Mouse (Mus musculus) lung, embryonic 14.5 days (tissue): ENCODE measurements at regions not wholly inside any gene's neighbourhood (a gene's known extent, or its start where the extent isn't known, plus 50 kb on each side); places are given as distances from the start of the nearest gene placed in this dataset.

ENCODE experiments used
- ATAC-seq: fragments of 200-750 bp; cut with Nextera tagmentation; 2 replicates; pipeline ENCODE4 v1.8.0; 2017; ENCODE audit warnings: mild to moderate bottlenecking, moderate TSS enrichment, moderate library complexity; ENCODE audit not compliant: insufficient read depth
- DNase-seq: peaks from one replicate; pipeline ENCODE4 v3.0.0-alpha.2; 2015
- H3K27ac ChIP-seq: fragments of 300-500 bp; sonication (generic); 2 replicates; pipeline ENCODE4 v1.5.1; 2014; ENCODE audit warnings: low read depth, mild to moderate bottlenecking, moderate library complexity
- H3K27me3 ChIP-seq: fragments of 300-500 bp; sonication (generic); 2 replicates; pipeline ENCODE4 v1.6.1; 2014; ENCODE audit warnings: low read length, control low read depth; ENCODE audit not compliant: insufficient read depth
- H3K36me3 ChIP-seq: fragments of 300-500 bp; sonication (generic); 2 replicates; pipeline ENCODE4 v1.6.1; 2014; ENCODE audit warnings: control low read depth; ENCODE audit not compliant: insufficient read depth
- H3K4me1 ChIP-seq: fragments of 300-500 bp; sonication (generic); 2 replicates; pipeline ENCODE4 v1.6.1; 2014; ENCODE audit warnings: antibody characterized with exemption, control low read depth; ENCODE audit not compliant: insufficient read depth
- H3K4me2 ChIP-seq: fragments of 300-500 bp; sonication (generic); 2 replicates; pipeline ENCODE4 v1.6.1; 2014; ENCODE audit warnings: mild to moderate bottlenecking
- H3K4me3 ChIP-seq: fragments of 300-500 bp; sonication (generic); 2 replicates; pipeline ENCODE4 v1.5.1; 2014; ENCODE audit warnings: low read depth, low read length
- H3K9ac ChIP-seq: fragments of 300-500 bp; sonication (generic); 2 replicates; pipeline ENCODE4 v1.6.1; 2014
- H3K9me3 ChIP-seq: fragments of 300-500 bp; sonication (generic); 2 replicates; pipeline ENCODE4 v1.6.1; 2016; ENCODE audit warnings: low read depth, low read length, control low read depth
- CTCF ChIP-seq: IDR thresholded peaks from 2 replicates; pipeline ENCODE4 v1.5.1; 2016; ENCODE audit warnings: antibody characterized with exemption, low read depth
- WGBS: fragments of 180-500 bp; shearing (Covaris S2); extraction: QIAGEN DNeasy Blood & Tissue Kit; methylation state at CpG from one replicate; pipeline ENCODE4 v1.1.7; 2014; 5-methylcytosine and 5-hydroxymethylcytosine counted together

DNA sequence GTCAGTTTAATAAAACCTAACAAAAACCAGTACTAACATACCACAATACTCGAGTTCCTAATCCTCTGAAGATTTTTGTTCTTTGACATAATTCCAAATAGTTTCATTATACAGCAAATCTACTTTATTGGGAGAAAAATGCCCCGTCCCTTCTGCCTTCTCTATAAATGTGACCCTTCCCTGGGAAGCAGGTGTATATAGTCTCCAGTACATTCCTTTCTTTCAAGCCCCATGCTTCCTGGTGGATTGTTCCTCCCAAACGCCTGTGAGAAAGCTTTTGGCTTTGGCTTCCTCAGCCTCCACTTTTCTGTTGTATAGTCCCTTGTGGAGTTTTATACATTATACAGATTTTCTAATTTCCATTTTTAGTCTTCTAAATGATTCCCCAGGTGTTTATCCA, 1001.8 kb upstream of the Tenm3 start:
- DNase-seq = no peak
- H3K4me2 ChIP-seq = no peak overlapping the region
- ATAC-seq = no peak
- H3K27me3 ChIP-seq = no peaks in the 10 kb centered on the region
- H3K27ac ChIP-seq = no peak overlapping the region
- H3K9me3 ChIP-seq = no peaks in the 10 kb centered on the region
- no peak overlapping the region for H3K9ac ChIP-seq
- no peak overlapping the region for H3K4me3 ChIP-seq
- 71% methylated on average over 3 of the region's 3 CpGs for WGBS
- no peaks in the 10 kb centered on the region for H3K4me1 ChIP-seq
- H3K36me3 ChIP-seq = no peaks in the 10 kb centered on the region
- no peak for TF ChIP-seq CTCF

DNA sequence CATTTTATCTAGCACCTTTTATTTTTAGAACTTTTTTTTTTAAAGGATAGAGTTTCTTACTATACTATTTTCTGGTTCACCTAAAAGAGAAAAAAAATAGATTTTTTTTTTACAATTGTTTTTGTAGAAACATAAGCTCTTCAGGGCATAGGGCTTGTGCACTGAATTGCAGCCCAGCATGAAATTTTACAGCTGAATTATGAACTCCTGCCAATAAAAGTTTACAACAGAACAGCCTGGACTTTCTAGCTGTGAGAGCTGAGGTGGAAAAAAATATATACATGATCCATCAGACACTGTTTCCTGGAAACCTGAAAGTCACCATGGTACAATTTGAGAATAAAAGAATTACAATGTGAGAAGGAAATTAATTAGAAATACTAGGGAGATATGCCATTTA, 988.2 kb upstream of the Tenm3 start:
- no peak for TF ChIP-seq CTCF
- Histone ChIP-seq H3K9me3 (no peaks in the 10 kb centered on the region), H3K27ac (no peak overlapping the region), H3K4me3 (no peak overlapping the region), H3K36me3 (no peaks in the 10 kb centered on the region), H3K4me2 (no peak overlapping the region), H3K27me3 (no peaks in the 10 kb centered on the region), H3K4me1 (no peaks in the 10 kb centered on the region), H3K9ac (no peak overlapping the region)
- ATAC-seq (no peak), DNase-seq (no peak)

DNA sequence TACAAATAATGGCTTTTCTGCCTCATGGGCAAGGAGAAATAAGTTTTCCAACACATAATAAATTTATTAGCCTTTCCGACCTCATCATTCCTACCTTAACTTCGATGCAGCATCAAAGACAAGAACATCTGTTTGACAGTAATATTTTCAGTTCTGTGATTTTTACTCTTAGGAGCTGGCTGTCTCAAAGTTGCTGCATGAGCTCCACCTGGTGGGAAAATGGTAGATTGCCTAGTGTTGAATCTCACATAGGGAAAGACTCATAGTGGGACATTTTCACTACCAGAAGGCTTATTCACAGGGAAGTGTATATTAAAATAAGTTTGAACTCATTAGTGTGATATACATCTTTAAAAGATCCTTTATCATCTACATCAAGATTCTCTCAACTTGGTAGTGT, 985.6 kb upstream of the Tenm3 start:
- Histone ChIP-seq H3K9ac (no peak overlapping the region), H3K4me2 (no peak overlapping the region), H3K27me3 (no peaks in the 10 kb centered on the region), H3K27ac (no peak overlapping the region), H3K36me3 (no peaks in the 10 kb centered on the region), H3K4me1 (no peaks in the 10 kb centered on the region), H3K4me3 (no peak overlapping the region), H3K9me3 (no peaks in the 10 kb centered on the region)
- no peak for ATAC-seq
- DNase-seq = peak; percentile 87
- WGBS = 12% methylated on average over 2 of the region's 2 CpGs
- TF ChIP-seq CTCF = peak; percentile 73

DNA sequence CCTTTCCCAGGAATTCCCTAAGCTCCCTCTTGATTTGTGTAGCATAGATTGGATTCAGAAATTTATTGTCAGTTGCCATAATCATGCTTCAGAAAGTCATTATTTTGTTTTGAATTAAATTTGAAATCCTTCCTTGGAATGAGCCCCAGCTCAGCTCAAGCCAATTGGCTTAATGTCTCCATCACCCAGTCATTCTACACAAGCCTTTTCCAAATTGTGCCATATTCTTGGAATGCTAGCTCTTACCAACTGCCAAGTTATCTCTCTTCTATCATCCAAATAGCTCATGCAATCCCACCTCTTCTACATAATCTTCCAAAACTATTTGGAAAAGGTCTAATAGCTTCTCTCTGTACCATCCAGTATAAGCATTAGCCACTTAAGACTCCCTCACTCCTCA, 982.5 kb upstream of the Tenm3 start:
- Histone ChIP-seq H3K4me3 (no peak overlapping the region), H3K4me2 (no peak overlapping the region), H3K36me3 (no peaks in the 10 kb centered on the region), H3K4me1 (no peaks in the 10 kb centered on the region), H3K27me3 (no peaks in the 10 kb centered on the region), H3K9ac (no peak overlapping the region), H3K9me3 (no peaks in the 10 kb centered on the region), H3K27ac (no peak overlapping the region)
- no peak for DNase-seq
- no peak for TF ChIP-seq CTCF
- ATAC-seq = no peak

DNA sequence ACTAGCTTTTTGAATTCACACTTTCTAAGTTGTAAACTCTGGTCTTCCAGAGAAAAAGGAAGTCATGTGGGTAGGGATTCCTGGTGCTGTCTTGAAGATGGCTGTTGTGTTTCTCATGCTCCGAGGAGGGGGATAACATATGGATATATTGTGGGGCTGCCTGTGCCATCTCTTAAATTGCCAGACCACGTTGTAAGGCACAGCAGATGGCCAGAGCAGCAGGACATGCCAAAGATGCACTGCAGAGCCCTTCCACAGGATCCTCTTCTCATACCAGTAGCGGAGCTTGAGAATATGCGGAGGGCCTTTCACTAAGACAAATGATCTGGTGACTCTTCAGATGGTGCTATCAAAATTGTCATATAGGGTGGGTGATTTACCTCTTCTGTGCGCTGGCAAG, 981.2 kb upstream of the Tenm3 start:
- Histone ChIP-seq H3K36me3 (no peaks in the 10 kb centered on the region), H3K4me1 (no peaks in the 10 kb centered on the region), H3K27me3 (no peaks in the 10 kb centered on the region), H3K9me3 (no peaks in the 10 kb centered on the region), H3K4me2 (no peak overlapping the region), H3K27ac (no peak overlapping the region), H3K9ac (no peak overlapping the region), H3K4me3 (no peak overlapping the region)
- DNase-seq (no peak), ATAC-seq (no peak)
- no peak for TF ChIP-seq CTCF
- 70% methylated on average over 5 of the region's 5 CpGs for WGBS

DNA sequence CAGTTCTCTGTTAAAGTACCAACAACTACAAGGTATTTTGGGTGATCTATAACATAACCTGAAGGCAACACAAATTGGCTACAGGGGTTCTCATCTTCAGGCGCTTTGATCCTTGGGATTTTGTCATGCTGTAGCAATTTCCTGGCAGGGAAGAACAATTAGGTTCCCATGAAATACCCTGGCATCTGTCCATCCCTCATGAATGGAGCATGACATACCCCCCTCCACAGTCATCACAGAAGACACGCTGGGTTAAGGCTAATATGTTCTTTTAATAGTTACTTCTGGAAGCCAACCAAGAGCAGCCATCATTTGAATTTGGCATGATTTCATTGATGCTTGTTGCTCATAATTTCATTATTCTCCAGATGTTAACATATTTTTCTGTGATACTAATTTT, 979.0 kb upstream of the Tenm3 start:
- Histone ChIP-seq H3K4me3 (no peak overlapping the region), H3K4me2 (no peak overlapping the region), H3K9me3 (no peaks in the 10 kb centered on the region), H3K27me3 (no peaks in the 10 kb centered on the region), H3K27ac (no peak overlapping the region), H3K36me3 (no peaks in the 10 kb centered on the region), H3K9ac (no peak overlapping the region), H3K4me1 (no peaks in the 10 kb centered on the region)
- ATAC-seq (no peak), DNase-seq (peak; percentile 22)
- 62% methylated on average over 2 of the region's 2 CpGs for WGBS
- no peak for TF ChIP-seq CTCF

DNA sequence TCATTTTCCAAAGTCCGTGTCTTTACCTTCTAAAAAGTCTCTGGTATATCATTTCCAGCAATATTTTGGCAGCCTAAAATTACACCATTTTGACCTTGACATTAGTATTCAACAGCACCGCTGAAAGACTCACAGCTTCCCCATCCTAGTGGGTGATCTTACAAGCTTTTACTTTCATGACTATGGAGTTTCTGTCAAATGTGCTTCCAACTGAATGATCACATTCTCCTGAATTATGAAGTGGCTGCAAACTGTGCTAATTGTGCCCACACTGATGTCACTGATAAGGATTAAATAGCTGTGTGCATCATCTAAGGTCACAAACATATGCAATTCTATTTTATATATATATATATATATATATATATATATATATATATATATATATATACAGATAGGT, 955.5 kb upstream of the Tenm3 start:
- 73% methylated on average over 2 of the region's 2 CpGs for WGBS
- Histone ChIP-seq H3K4me3 (no peak overlapping the region), H3K27ac (no peak overlapping the region), H3K4me1 (no peaks in the 10 kb centered on the region), H3K36me3 (no peaks in the 10 kb centered on the region), H3K9ac (no peak overlapping the region), H3K9me3 (no peaks in the 10 kb centered on the region), H3K4me2 (no peak overlapping the region), H3K27me3 (no peaks in the 10 kb centered on the region)
- DNase-seq (no peak), ATAC-seq (no peak)
- TF ChIP-seq CTCF = no peak

DNA sequence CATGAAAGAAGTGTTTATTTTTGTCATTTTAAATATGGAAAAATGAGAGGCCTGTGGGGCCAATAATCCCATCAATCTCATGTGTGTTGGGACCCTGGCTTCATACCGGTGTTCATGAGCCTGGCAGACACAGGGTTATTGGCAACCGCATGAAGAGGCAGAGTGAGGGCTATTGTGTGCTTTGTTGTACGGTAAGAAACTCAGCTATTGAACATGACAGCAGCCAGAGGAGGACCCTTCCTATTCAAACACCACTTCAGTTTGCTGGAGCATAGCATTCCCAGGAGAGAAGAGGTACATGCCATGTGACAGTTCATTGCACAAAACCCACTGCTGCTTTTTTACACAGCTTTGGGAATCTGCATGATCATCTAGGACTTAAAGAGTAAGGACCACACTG, 953.0 kb upstream of the Tenm3 start:
- Histone ChIP-seq H3K27me3 (no peaks in the 10 kb centered on the region), H3K9ac (no peak overlapping the region), H3K36me3 (no peaks in the 10 kb centered on the region), H3K4me2 (no peak overlapping the region), H3K9me3 (no peaks in the 10 kb centered on the region), H3K4me1 (no peaks in the 10 kb centered on the region), H3K27ac (no peak overlapping the region), H3K4me3 (no peak overlapping the region)
- ATAC-seq = no peak
- no peak for DNase-seq
- 62% methylated on average over 3 of the region's 3 CpGs for WGBS
- no peak for TF ChIP-seq CTCF
